Mouse (Mus musculus) liver, embryonic 14.5 days (tissue): ENCODE data around the gene Dcaf12. TPM values are rescaled to one million over a fixed set of nuclear protein-coding genes. Genes with fewer than 3 reads are reported as not detected.
A peak's percentile ranks its signal among the peaks of the same experiment; 100 is the strongest.

ENCODE experiments used
- ATAC-seq: fragments of 200-750 bp; cut with Nextera tagmentation; 2 replicates; pipeline ENCODE4 v1.8.0; 2017; ENCODE audit warnings: moderate number of reproducible peaks, mild to moderate bottlenecking, moderate library complexity; ENCODE audit not compliant: insufficient read depth
- DNase-seq, 3 experiments: peaks; one replicate each; pipeline ENCODE4 v3.0.0-alpha.2; 2012 to 2013; ENCODE audit warnings: low read depth in 3 of 3, low spot score in 3 of 3
- H3K27ac ChIP-seq: fragments of 300-500 bp; sonication (generic); 2 replicates; pipeline ENCODE4 v1.5.1; 2014; ENCODE audit warnings: moderate library complexity, mild to moderate bottlenecking, control low read depth, inconsistent platforms
- H3K27me3 ChIP-seq: fragments of 300-500 bp; sonication (generic); 2 replicates; pipeline ENCODE4 v1.6.1; 2014; ENCODE audit warnings: mild to moderate bottlenecking, low read length, moderate library complexity; ENCODE audit not compliant: control insufficient read depth, insufficient read depth
- H3K36me3 ChIP-seq: fragments of 300-500 bp; sonication (generic); replicated peaks from 2 replicates; pipeline ENCODE4 v1.6.1; 2014; ENCODE audit warnings: low read depth; ENCODE audit not compliant: control insufficient read depth, insufficient read depth
- H3K4me1 ChIP-seq, 2 experiments: fragments of 200-500 bp in 1 of 2; fragments of 300-500 bp in 1 of 2; sonication (generic) in 1 of 2; replicated peaks; 2 replicates each; pipeline ENCODE4 v1.6.1; 2012 to 2014; ENCODE audit warnings: antibody characterized with exemption in 1 of 2, inconsistent platforms in 1 of 2, low read length in 1 of 2; ENCODE audit not compliant: control insufficient read depth in 2 of 2, insufficient read depth in 2 of 2
- H3K4me2 ChIP-seq: fragments of 300-500 bp; sonication (generic); 2 replicates; pipeline ENCODE4 v1.6.1; 2014; ENCODE audit warnings: low read depth, mild to moderate bottlenecking, control low read depth, moderate library complexity
- H3K4me3 ChIP-seq, 2 experiments: fragments of 200-500 bp in 1 of 2; fragments of 300-500 bp in 1 of 2; sonication (generic) in 1 of 2; 2 replicates each; pipeline ENCODE4 v1.5.1; 2012 to 2014; ENCODE audit warnings: low read depth in 2 of 2, low read length in 2 of 2, mild to moderate bottlenecking in 2 of 2, control low read depth in 1 of 2, inconsistent platforms in 1 of 2, moderate library complexity in 1 of 2; ENCODE audit not compliant: insufficient read depth in 1 of 2
- H3K9ac ChIP-seq: fragments of 300-500 bp; sonication (generic); replicated peaks from 2 replicates; pipeline ENCODE4 v1.6.1; 2014; ENCODE audit warnings: mild to moderate bottlenecking, control low read depth, moderate library complexity
- H3K9me3 ChIP-seq: fragments of 300-500 bp; sonication (generic); 2 replicates; pipeline ENCODE4 v1.6.1; 2016; ENCODE audit warnings: low read length, mixed read lengths; ENCODE audit not compliant: control insufficient read depth
- CTCF ChIP-seq: IDR thresholded peaks from 2 replicates; pipeline ENCODE4 v1.5.1; 2016; ENCODE audit warnings: antibody characterized with exemption, low read depth, control low read depth
- EP300 ChIP-seq: IDR thresholded peaks from 2 replicates; pipeline ENCODE4 v1.6.1; 2016; ENCODE audit warnings: antibody characterized with exemption, low read depth
- WGBS: fragments of 180-500 bp; shearing (Covaris S2); extraction: QIAGEN DNeasy Blood & Tissue Kit; methylation state at CpG from one replicate; pipeline ENCODE4 v1.1.7; 2014; ENCODE audit not compliant: insufficient replicate concordance; 5-methylcytosine and 5-hydroxymethylcytosine counted together
- polyA plus RNA-seq, 2 experiments: library from polyadenylated mRNA; depleted of rRNA in 1 of 2; stranded (reverse) in 1 of 2; unstranded in 1 of 2; fragments of >200 nt; fragmentation: Nextera tagmentation in 1 of 2; extraction: Ambion mirVana in 1 of 2; gene quantifications; 2 replicates each; pipeline versions ENCODE4 v1.2.1 to v1.2.3; 2012 to 2014

The Dcaf12 gene
- polyA plus RNA-seq, 2 experiments = 30.8 to 47.3 TPM

DNA sequence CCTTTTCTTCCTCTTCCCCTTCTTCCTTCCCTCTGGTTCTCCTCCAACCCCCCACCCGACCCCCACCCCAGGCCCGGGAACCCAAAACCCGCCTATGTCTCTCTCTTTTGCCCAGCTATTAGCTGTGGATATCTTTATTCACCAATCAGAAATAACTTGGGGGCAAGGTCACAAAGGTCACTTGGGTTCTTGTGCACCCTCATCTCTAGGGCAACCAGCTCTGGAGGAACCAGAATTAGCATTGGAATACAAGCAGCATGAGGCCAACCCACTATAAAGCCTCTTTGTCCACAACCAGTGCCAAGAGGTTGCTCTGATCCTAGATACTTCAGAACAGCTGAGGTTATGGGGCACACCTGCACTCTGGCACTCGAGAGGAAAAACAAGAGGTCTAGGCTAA is 14.8 kb upstream of the Dcaf12 start:
- no peak for DNase-seq
- Histone ChIP-seq H3K9ac (no peak overlapping the region), H3K27ac (no peak overlapping the region; the same call in 1 of the 2 replicates), H3K36me3 (no peaks in the 10 kb centered on the region), H3K4me2 (no peak overlapping the region), H3K4me1 (peaks cover 21 to 42% of the 10 kb centered on the region in 2 experiments), H3K9me3 (no peaks in the 10 kb centered on the region), H3K4me3 (no peak overlapping the region), H3K27me3 (no peaks in the 10 kb centered on the region)
- TF ChIP-seq EP300 = no peak
- no peak for TF ChIP-seq CTCF
- no peak for ATAC-seq
- 59% methylated on average over 4 of the region's 4 CpGs for WGBS

DNA sequence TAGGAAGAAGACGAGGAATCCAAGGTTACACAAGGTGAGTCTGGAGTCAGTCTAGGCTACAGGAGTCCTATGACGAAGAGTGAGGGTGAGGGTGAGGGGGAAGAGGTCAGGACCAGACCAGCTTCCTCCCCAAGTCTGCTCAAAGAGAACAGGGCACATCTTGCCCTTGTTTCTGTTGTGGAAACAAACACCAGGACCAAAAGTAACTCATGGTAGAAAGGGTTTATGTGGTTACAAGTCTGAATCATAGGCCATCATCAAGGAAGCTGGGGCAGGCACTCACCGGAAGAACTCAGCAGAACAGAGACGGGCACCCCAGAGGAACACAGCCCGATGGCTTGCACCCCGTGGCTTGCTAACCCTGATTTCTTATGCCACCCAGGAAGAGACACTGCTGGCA is 12.2 kb upstream of the Dcaf12 start:
- Histone ChIP-seq H3K4me1 (peaks cover 19 to 32% of the 10 kb centered on the region in 2 experiments), H3K4me2 (no peak overlapping the region), H3K36me3 (no peaks in the 10 kb centered on the region), H3K9ac (no peak overlapping the region), H3K27ac (no peak overlapping the region), H3K4me3 (no peak overlapping the region), H3K9me3 (no peaks in the 10 kb centered on the region), H3K27me3 (no peaks in the 10 kb centered on the region)
- ATAC-seq = no peak
- TF ChIP-seq CTCF (no peak), EP300 (no peak)
- no peak for DNase-seq
- 75% methylated on average over 6 of the region's 6 CpGs for WGBS

DNA sequence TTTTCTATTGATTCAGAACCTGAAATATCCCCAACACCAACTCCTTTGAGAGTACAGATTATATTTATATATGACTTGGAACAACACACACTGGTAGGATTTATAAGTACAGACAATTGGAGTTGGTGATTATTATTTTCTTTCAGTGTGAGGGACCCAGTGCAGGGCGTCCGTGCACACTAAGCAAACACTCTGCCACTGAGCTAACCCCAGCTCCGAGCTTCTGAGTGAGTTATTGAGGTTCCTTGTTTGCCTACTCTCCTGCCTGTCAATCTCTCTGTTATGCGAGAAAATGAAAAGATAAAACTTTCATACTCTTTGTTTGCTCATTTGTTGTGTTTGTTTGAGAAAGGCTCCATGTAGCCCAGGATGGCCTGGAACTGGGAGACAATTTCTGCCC is 6.3 kb upstream of the Dcaf12 start:
- no peak overlapping the region for H3K4me3 ChIP-seq
- no peak for TF ChIP-seq CTCF
- TF ChIP-seq EP300 = no peak
- DNase-seq (no peak), ATAC-seq (no peak)
- peaks cover 0 to 4% of the 10 kb centered on the region in 2 experiments; a peak in 1 of 4 replicates for H3K4me1 ChIP-seq
- no peaks in the 10 kb centered on the region for H3K27me3 ChIP-seq
- no peaks in the 10 kb centered on the region for H3K9me3 ChIP-seq
- no peaks in the 10 kb centered on the region for H3K36me3 ChIP-seq
- H3K9ac ChIP-seq = no peak overlapping the region
- 57% methylated on average over 4 of the region's 4 CpGs for WGBS
- H3K27ac ChIP-seq = no peak overlapping the region
- H3K4me2 ChIP-seq = no peak overlapping the region

DNA sequence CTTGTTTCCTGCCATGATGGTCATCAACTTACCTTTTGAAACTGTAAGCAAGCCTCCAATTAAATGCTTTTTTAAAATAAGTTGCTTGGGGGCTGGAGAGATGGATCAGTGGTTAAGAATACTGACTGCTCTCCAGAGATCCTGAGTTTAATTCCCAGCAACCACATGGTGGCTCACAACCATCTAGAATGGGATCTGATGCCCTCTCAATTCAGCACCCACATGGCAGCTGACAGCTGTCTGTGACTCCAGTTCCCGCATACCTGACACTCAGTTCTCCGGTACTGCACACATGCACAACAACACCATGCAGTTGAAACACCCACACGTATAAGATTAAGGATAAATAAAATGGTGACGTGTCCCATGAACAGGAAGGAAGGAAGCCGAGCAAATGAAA is 3.6 kb upstream of the Dcaf12 start:
- Histone ChIP-seq H3K4me1 (peaks cover 9 to 11% of the 10 kb centered on the region in 2 experiments), H3K36me3 (peaks cover under 1% of the 10 kb centered on the region), H3K27ac (no peak overlapping the region), H3K9ac (no peak overlapping the region), H3K4me3 (no peak overlapping the region), H3K27me3 (no peaks in the 10 kb centered on the region), H3K4me2 (no peak overlapping the region), H3K9me3 (no peaks in the 10 kb centered on the region)
- ATAC-seq (no peak), DNase-seq (no peak)
- WGBS = 74% methylated on average over 5 of the region's 5 CpGs
- no peak for TF ChIP-seq EP300
- no peak for TF ChIP-seq CTCF

DNA sequence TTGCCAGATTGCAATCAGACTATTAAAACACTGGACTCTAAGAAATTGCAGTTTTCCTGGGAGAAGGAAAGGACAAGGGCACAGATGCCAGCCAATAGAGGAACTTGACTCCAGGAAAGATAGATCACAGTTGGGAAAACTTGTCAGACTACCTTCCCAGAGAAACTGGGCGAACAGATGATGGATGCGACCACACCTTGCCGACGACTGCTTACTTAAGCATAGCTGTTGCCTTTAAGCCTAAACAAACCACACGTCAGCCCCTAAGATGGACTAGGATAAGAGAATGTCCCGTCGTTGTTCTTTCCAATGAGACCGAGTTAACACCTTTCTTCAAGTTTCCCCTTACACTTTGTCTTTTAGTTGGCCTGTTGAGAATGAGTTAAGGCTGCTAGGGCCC is 484 bp upstream of the Dcaf12 start:
- H3K4me3 ChIP-seq = peak overlapping the region; percentile 63 to 92
- no peak for DNase-seq
- peak overlapping the region; percentile 49 for H3K27ac ChIP-seq
- no peak for ATAC-seq
- H3K36me3 ChIP-seq = peaks cover 32% of the 10 kb centered on the region
- H3K9ac ChIP-seq = peak overlapping the region; percentile 55
- WGBS = 43% methylated on average over 8 of the region's 8 CpGs
- H3K4me1 ChIP-seq = peaks cover 22 to 24% of the 10 kb centered on the region in 2 experiments
- no peak for TF ChIP-seq CTCF
- no peak for TF ChIP-seq EP300
- peak overlapping the region; percentile 90 for H3K4me2 ChIP-seq
- H3K27me3 ChIP-seq = no peaks in the 10 kb centered on the region
- H3K9me3 ChIP-seq = no peaks in the 10 kb centered on the region
